In the genomic region with DNA sequence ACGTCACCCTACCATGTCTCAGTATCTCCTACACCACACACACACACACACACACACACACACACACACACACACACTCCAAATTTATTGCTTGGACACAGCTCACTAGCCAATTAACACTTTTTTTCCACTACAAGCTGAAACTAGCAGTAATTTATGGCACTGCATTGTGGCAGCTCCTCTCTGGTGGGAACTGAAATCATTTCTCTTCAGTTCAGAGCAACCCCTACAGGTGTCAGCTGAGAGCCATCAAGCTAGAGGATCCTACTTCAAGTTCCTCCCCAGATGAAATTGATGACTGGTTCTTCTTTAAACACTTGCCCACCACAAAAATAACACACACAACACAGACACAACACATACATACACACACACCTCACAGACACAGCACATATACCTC, we compare ENCODE assay signal across 13 mouse cellular contexts. TPM values are rescaled to one million over a fixed set of nuclear protein-coding genes. Genes with fewer than 3 reads are reported as not detected.
DNase-seq lines count a peak whose midpoint lies in the region; ATAC-seq lines count a peak whose summit lies in the region.
"Had no signal": no experiment of that assay in that cellular context is flagged by ENCODE, and none has a peak within 500 bp of the region (broad histone marks: within the 10 kb centered on the region; RNA-seq: fewer than 3 reads in every experiment).

No protein-coding gene starts in this region.

- WGBS in hindbrain, embryonic 15.5 days = 62% methylated on average over 1 of the region's 1 CpGs

- no peak for ATAC-seq in frontal cortex, adult (ENCODE audit: low TSS enrichment)
- no peak for ATAC-seq in hindbrain, embryonic 15.5 days (ENCODE audit: low FRiP score, low read depth)

- peak overlapping the region; percentile 73 for H3K27ac ChIP-seq in hindbrain, embryonic 15.5 days (replicated peaks)
- H3K27ac ChIP-seq: embryonic facial prominence, embryonic 12.5 days; limb, embryonic 13.5 days; stomach, postnatal 0 days had no signal

- peaks cover 29% of the 10 kb centered on the region for H3K4me1 ChIP-seq in hindbrain, embryonic 15.5 days (replicated peaks)
- H3K4me1 ChIP-seq: embryonic facial prominence, embryonic 12.5 days; heart, embryonic 12.5 days; limb, embryonic 13.5 days had no signal

- no peaks in the 10 kb centered on the region for H3K27me3 ChIP-seq in hindbrain, embryonic 15.5 days
- H3K27me3 ChIP-seq: embryonic facial prominence, embryonic 12.5 days had no signal

- peak overlapping the region; percentile 59 for H3K4me3 ChIP-seq in hindbrain, embryonic 15.5 days
- H3K4me3 ChIP-seq: embryonic facial prominence, embryonic 12.5 days; heart, embryonic 12.5 days; limb, embryonic 13.5 days had no signal

- H3K4me2 ChIP-seq in hindbrain, embryonic 15.5 days = peak overlapping the region; percentile 65
- H3K4me2 ChIP-seq: embryonic facial prominence, embryonic 12.5 days; heart, embryonic 12.5 days; limb, embryonic 13.5 days; lung, embryonic 14.5 days had no signal

- peaks cover 21% of the 10 kb centered on the region for H3K36me3 ChIP-seq in hindbrain, embryonic 15.5 days
- H3K36me3 ChIP-seq: embryonic facial prominence, embryonic 12.5 days; heart, embryonic 12.5 days; limb, embryonic 13.5 days had no signal

- intact Hi-C loops in heart, postnatal 25 days (cut with DNase I) = no loop called here

- DNase-seq in frontal cortex, postnatal 14 days (ENCODE audit: low spot score in 2 of 2) = peak; percentile 8 to 19
- DNase-seq in right cerebral cortex, postnatal 25 days = peak; percentile 11
- DNase-seq in right cerebral cortex, postnatal 14 days = no peak
- peak; percentile 11 for DNase-seq in right cerebral cortex, postnatal 4 days
- no peak for DNase-seq in gastrocnemius, adult 8-10 months (ENCODE audit: low spot score in 2 of 2)
- DNase-seq in heart, postnatal 25 days (ENCODE audit: low spot score) = no peak
- DNase-seq: lung, embryonic 14.5 days had no signal

- peaks cover 3% of the 10 kb centered on the region; the same call in 1 of the 2 replicates for H3K9me3 ChIP-seq in hindbrain, embryonic 15.5 days

- peak overlapping the region; percentile 48 for H3K9ac ChIP-seq in hindbrain, embryonic 15.5 days
- H3K9ac ChIP-seq: embryonic facial prominence, embryonic 12.5 days; heart, embryonic 12.5 days; limb, embryonic 13.5 days; lung, embryonic 14.5 days had no signal

RNA-seq across cellular contexts. Expression of a gene that starts 2.2 kb away (rescaled TPM):
- 212 and 241 TPM in 2 replicates for polyA plus RNA-seq in hindbrain, embryonic 15.5 days (2015; fragmentation: Nextera tagmentation; extraction: Ambion mirVana)
- under 1 TPM; 0.46 to 0.88 (median 0.64) TPM for total RNA-seq in gastrocnemius, adult 8-10 months (2022)
- 1 to 10 TPM; 1.2 to 2.0 TPM for total RNA-seq in heart, postnatal 25 days (2021)

Comparison
In these comparisons a context has a peak if more than half of its experiments do, and no peak if none do; other contexts are left out.
1. DNase-seq: peak in frontal cortex, postnatal 14 days (2 of 2), right cerebral cortex, postnatal 25 days (single experiment) and right cerebral cortex, postnatal 4 days (single experiment); none in right cerebral cortex, postnatal 14 days (single experiment), gastrocnemius, adult 8-10 months (0 of 2) and heart, postnatal 25 days (single experiment).